Mouse (Mus musculus) retina, postnatal 7 days (tissue): ENCODE measurements around the gene Fst.

Experiments used
- DNase-seq: peaks from one replicate; pipeline ENCODE4 v3.0.0-alpha.2; 2012; ENCODE audit warnings: low read depth, low spot score

Gene Fst

GRCm38 (mm10) chr13:114419364-114419763 lies 39.4 kb downstream of the Fst start:
- no peak for DNase-seq

GRCm38 (mm10) chr13:114412326-114412725 lies 46.4 kb downstream of the Fst start:
- no peak for DNase-seq

- no peak for DNase-seq
Observed at GRCm38 (mm10) chr13:114406866-114407265, 51.9 kb downstream of the Fst start.

- no peak for DNase-seq
Observed at GRCm38 (mm10) chr13:114406424-114406823, 52.3 kb downstream of the Fst start.

GRCm38 (mm10) chr13:114405100-114405715 lies 53.5 kb downstream of the Fst start:
- no peak for DNase-seq
